Mouse (Mus musculus) gastrocnemius, adult 18-20 months (tissue): ENCODE measurements at regions not wholly inside any gene's neighbourhood (a gene's known extent, or its start where the extent isn't known, plus 50 kb on each side); places are given as distances from the start of the nearest gene placed in this dataset.

Experiments used
- DNase-seq: peaks from one replicate; pipeline ENCODE4 v3.0.0; 2021; ENCODE audit warnings: low spot score

DNA sequence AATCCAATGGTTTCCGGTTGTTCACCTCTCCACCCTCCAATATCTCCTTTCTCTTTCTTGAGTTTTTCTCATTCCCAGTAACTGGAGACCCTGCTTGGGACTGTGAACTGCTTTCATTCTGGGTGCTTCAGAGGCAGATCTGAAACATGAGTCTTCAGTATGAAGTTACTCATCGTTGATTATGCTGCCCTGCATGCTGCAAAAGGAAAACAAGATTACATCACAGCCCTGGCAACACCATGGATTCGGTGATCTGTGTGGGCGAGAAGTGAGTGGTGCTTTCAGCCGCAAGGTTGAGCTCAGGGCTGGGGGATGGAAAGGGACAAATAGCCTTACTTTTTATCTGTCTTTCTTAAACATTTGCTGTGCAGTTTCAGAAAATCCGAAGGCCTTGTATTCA lies 164.8 kb upstream of the Dpt start:
- DNase-seq = peak; percentile 52

- DNase-seq = peak; percentile 21
Observed at GRCm38 (mm10) chr1:164628840-164629239, 167.6 kb upstream of the Dpt start.

DNA sequence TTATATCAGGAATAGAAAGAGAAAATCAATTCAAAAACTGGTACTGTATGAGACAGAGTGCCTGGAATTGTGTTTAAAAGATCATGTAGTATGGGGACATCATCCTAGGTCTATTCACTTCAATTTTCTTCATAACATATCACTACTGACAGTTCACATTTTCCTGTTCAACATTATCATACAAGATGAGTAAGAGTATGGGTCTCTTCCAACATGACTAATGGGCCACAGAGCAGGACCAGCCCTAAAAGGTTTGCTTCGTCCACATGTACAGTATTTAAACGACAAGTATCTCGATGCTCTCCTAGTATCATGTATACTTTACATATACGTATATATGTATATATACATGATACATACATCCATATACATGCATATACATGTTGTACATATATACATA lies 164.8 kb upstream of the Atp1b1 start:
- DNase-seq = no peak

DNA sequence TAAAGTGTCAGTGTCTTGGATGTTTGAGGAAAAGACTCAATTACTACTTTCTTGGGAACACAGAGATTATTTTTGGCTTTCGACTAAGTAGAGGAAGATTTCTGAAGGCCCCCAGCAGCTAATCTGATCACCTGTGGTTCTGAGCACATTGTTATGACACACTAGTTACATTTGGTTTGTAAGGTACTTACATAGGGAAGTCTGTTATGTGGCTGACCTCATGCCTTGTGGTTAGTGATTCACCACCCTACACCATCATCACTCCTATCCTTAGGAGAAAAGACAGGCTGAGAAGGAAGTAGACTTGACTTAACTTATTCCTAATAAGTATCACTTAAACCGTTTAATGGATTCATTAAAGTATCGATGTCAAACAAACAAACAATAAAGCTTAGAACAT lies 164.3 kb upstream of the Atp1b1 start:
- DNase-seq = no peak

DNA sequence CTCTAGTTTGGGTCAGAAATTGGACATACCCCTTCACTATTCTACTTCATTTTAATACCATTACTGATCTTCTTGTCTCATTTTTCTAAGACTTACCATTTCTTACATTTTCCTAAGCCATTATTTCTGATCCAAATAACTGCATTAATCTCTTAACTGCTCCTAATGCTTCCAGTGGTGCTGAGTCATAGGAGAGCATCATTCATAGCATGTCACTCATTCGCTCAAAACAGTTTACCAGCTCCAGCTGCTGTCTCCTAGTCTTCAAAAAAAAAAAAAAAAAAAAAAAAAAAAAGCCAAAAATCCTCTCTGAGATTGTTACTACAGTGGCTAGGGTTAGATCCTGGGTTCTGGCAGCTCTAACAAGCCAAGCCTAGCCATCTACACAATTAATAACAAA lies 162.0 kb upstream of the Atp1b1 start:
- DNase-seq = no peak

- DNase-seq = no peak
Observed at GRCm38 (mm10) chr1:164617871-164618270, 159.7 kb upstream of the Atp1b1 start.

DNA sequence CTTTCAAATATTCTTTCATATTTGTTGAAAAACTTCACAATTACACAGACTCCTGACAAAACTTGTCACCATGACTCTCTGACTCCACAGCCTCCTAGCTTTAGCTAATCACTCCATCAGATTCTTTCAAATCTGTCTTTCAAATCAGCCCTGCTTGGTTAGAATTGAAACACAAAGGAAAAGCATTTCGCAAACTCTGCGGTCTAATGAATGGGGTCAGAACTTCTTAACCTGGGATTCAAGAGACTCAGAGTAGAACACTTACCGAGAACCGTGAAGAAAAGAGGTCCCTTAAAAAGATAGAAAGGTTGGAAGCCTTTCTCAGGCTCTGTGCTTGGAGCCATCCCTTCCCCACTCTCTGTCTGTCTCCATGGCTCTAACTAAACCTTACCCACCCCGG lies 148.9 kb upstream of the Atp1b1 start:
- no peak for DNase-seq

DNA sequence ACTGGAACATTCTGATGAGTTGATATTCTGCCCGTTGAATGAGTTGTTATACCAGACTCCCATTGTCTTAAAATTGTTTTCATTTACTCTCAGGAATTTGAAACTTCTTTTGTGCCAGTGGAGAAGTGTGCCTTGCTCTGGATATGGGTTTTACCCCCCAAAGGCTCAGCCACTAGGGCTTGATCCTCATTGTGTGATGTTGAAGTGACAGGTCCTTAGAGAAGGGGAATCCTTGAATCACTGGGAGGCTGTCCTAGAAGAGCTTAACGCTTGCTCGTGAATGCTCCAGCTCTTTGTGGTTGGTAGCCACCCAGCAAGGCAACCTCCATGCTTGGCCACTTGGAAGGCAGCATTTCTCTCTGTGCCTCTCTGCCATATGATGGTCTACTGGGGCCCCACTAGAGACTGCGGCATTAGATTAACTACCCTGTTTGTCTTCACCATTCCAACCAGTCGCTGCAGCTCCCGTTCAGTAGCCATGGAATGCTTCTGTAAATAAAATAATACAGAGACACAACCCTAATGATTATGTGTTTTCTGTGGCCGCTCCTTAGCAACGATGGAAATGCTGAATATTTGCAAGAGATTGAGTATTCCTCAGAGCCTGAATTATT lies 148.1 kb upstream of the Atp1b1 start:
- no peak for DNase-seq

DNA sequence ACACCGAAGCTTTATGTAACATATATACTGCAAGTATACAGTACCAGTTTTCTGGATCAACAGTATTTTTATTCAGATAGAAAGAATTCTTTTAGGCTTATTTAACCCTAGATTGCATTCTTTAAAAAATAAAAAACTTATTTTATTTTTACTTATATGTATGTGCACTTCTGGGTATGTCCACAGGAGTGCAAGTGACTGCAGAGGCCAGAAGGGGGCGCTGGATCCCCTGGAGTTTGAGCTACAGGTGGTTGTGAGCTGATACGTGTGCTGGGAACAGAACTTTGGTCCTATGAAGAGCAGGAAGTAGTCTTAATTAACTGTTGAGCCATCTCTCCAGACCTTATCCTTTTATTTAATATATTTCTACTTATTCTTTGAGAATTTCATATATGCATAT lies 145.3 kb upstream of the Atp1b1 start:
- no peak for DNase-seq

- no peak for DNase-seq
Observed at GRCm38 (mm10) chr1:164602568-164602967, 144.4 kb upstream of the Atp1b1 start.

- no peak for DNase-seq
Observed at GRCm38 (mm10) chr1:164590205-164590613, 132.1 kb upstream of the Atp1b1 start.

GRCm38 (mm10) chr1:164586066-164586989 lies 128.2 kb upstream of the Atp1b1 start:
- DNase-seq = no peak

GRCm38 (mm10) chr1:164576856-164577489 lies 118.8 kb upstream of the Atp1b1 start:
- no peak for DNase-seq

DNA sequence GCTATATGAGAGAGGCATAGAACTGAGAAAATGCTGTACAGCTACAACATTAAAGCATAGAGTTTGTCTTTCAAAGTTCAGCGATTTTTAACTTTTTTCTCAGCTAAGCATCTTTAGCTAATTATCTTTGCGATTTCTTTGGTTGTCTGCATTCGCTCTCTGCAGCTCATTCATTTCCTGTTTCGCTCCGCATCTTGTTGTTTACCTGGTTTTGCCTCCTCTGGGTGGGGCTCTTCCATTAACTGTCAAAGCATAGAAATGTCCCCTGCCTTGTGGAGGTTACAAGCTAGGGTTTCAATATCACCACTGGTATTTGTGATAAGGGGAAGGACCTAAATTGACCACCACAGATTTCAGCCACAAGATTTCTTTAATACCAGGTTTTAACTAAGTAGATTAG lies 115.5 kb upstream of the Atp1b1 start:
- no peak for DNase-seq

DNA sequence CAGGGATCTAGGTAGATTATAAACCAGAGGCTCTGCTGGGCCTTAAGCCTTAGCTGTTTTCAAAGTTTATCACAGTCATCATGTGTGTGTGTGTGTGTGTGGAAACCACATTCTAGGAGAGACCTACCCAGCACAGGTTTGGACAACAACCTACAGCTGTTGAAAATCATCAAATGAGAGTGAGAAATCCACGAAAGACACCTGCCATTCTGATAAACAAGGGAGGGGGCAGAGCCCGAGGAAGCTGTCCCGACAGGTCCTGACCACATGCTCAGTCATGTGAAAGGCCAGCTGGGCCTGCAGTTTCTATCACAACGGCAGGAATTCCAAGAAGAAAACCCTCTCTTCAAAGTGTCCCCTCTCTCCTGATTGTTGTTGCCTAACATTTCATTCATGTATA lies 114.0 kb upstream of the Atp1b1 start:
- no peak for DNase-seq

GRCm38 (mm10) chr1:164571496-164572078 lies 113.4 kb upstream of the Atp1b1 start:
- DNase-seq = no peak

DNA sequence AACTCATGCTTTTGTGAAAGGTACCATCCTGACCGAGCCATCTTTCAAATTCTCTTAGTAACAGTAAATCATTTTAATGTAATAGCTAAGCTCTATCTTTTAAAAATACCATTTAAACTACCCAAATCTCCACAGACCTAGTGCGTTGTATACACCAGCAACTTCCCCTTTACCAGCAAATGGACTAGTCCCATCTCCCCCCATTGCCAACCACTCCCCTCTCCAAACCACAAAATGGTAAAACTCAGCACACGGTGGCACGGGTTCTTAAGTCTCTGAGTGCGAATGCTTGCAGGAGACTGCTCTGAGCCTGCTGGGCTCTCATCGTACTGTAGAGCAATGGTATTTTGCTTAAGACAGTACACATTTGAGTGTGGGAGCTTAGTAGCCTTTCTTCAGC lies 106.7 kb upstream of the Atp1b1 start:
- DNase-seq = no peak

GRCm38 (mm10) chr1:164559546-164560228 lies 101.5 kb upstream of the Atp1b1 start:
- DNase-seq = no peak

DNA sequence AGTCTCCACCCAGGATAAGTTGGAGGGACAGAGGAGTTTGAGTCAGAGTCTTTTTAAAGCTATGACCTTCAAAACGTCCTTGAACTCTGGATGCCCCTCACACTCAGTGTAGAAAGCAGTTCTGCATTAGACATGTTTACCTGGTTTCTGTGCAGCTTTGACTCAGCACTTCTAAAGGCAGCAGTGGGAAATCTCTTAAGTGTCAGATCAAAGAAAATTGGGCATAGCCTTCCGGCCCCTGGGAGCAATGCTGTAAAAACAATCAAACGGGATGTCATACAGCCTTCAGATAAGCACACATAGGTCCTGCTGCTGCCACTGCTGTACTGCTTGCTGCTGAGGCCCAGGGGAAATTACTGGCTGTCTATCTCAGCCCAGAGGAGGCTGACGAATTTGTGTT lies 94.5 kb upstream of the Atp1b1 start:
- DNase-seq = no peak

DNA sequence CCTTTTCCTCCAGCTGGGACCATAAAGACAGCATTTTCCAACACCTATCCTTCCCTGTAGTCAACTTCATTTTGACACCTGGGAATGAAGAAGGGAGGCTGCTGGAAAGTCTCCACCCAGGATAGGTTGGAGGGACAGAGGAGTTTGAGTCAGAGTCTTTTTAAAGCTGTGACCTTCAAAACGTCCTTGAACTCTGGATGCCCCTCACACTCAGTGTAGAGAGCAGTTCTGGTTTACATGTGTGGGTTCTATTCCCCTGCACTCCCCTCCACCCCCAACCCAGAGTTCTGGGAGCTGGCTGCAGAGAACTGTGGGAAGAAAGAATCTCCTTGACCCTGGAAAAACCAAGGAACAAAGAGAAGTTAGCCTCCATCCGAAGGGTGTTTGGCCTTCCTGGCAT lies 92.9 kb upstream of the Atp1b1 start:
- no peak for DNase-seq

DNA sequence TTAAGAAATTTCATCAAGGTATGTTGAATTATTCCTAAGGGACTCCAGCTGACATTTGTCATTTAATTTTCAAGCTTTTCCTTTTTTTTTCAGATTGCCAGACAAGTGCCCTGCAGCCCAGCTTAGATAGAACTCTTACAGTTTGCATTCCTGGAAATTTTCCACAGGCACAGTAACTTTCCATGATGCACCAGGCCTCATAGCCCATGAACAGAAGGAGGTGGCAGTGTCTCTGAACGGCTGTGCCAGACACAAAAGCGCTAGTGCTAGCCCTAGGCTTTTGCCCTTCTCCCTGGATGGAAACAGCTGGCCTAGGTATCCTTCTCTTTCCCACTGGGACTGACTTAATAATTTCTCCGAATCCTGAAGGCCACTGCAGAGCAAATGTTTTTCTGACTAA lies 92.4 kb upstream of the Atp1b1 start:
- no peak for DNase-seq

DNA sequence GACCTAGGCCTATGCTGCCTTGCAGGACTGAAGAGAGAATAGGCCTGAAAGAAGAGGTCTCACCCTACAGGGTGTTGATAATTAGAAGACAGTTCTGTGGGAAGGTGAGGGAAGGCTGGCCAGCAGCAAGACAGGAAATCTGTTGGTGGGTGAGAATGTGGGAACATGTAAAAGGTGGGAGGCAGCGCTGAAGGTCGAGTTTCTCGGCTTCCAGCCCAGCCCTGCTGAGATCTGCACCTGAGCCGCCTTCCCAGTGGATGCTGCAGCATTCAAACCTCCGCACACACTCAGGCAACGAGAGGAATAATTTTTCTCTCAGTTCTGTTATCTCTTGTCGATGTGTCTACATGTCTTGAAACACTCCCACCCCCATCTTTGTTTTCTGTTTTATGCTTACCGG lies 89.9 kb upstream of the Atp1b1 start:
- no peak for DNase-seq
